Mouse (Mus musculus): ENCODE results near the gene Erap1. TPM values are rescaled to one million over a fixed set of nuclear protein-coding genes. Genes with fewer than 3 reads are reported as not detected.
"Not testable (repeated sequence)": the region's sequence is repeated elsewhere in the genome, so short reads cannot be mapped to it uniquely, and the experiment has no call there.

Gene Erap1
- 2.9 and 3.1 TPM in 2 replicates for polyA plus RNA-seq (2012; rRNA removed)

GRCm38 (mm10) chr13:74638793-74639711 lies at the start of gene Erap1:
TSS of gene Erap1 (plus strand) at chr13:74639568.
- H3K27ac ChIP-seq (ENCODE audit: control insufficient read depth, insufficient read depth, low read depth, low read length), result peak within 1 kb of the TSS; percentile 90
- peaks cover 2% of the 10 kb centered on the region; the same call in 1 of the 2 replicates for H3K4me1 ChIP-seq (ENCODE audit: control insufficient read depth, insufficient read depth, low read length)
- TF ChIP-seq CTCF (IDR thresholded peaks at IDR 0.05; ENCODE audit: control insufficient read depth, insufficient read depth, insufficient replicate concordance, low read depth, low read length) (no peak; the same call in 1 of the 2 replicates), POLR2A (IDR thresholded peaks at IDR 0.05; ENCODE audit: control insufficient read depth, low read depth, low read length) (no peak)
- H3K36me3 ChIP-seq (ENCODE audit: control insufficient read depth, insufficient read depth, low read length), result no peaks in the 10 kb centered on the region
- no peaks in the 10 kb centered on the region for H3K27me3 ChIP-seq (ENCODE audit: control insufficient read depth, insufficient read depth, low read length)
- peak within 1 kb of the TSS; percentile 88 for H3K4me3 ChIP-seq (ENCODE audit: control insufficient read depth, low read depth, low read length)

GRCm38 (mm10) chr13:74591401-74591821 lies 48.0 kb upstream of the Erap1 start:
- H3K4me1 ChIP-seq (ENCODE audit: control insufficient read depth, insufficient read depth, low read length); H3K27me3 ChIP-seq (ENCODE audit: control insufficient read depth, insufficient read depth, low read length); H3K27ac ChIP-seq (ENCODE audit: control insufficient read depth, insufficient read depth, low read depth, low read length); H3K36me3 ChIP-seq (ENCODE audit: control insufficient read depth, insufficient read depth, low read length): not testable (repeated sequence)
- H3K4me3 ChIP-seq (ENCODE audit: control insufficient read depth, low read depth, low read length), result peak overlapping the region; percentile 25; the same call in 1 of the 2 replicates

GRCm38 (mm10) chr13:74591828-74592227 lies 47.5 kb upstream of the Erap1 start:
- H3K36me3 ChIP-seq (ENCODE audit: control insufficient read depth, insufficient read depth, low read length); H3K4me1 ChIP-seq (ENCODE audit: control insufficient read depth, insufficient read depth, low read length); H3K4me3 ChIP-seq (ENCODE audit: control insufficient read depth, low read depth, low read length); H3K27ac ChIP-seq (ENCODE audit: control insufficient read depth, insufficient read depth, low read depth, low read length); H3K27me3 ChIP-seq (ENCODE audit: control insufficient read depth, insufficient read depth, low read length): not testable (repeated sequence)

- not testable (repeated sequence) for H3K36me3 ChIP-seq (ENCODE audit: control insufficient read depth, insufficient read depth, low read length); H3K4me3 ChIP-seq (ENCODE audit: control insufficient read depth, low read depth, low read length); H3K27me3 ChIP-seq (ENCODE audit: control insufficient read depth, insufficient read depth, low read length); H3K4me1 ChIP-seq (ENCODE audit: control insufficient read depth, insufficient read depth, low read length); H3K27ac ChIP-seq (ENCODE audit: control insufficient read depth, insufficient read depth, low read depth, low read length)
Observed at GRCm38 (mm10) chr13:74597022-74597421, 42.3 kb upstream of the Erap1 start.

GRCm38 (mm10) chr13:74601776-74602175 lies 37.6 kb upstream of the Erap1 start:
- not testable (repeated sequence) for H3K27ac ChIP-seq (ENCODE audit: control insufficient read depth, insufficient read depth, low read depth, low read length); H3K4me1 ChIP-seq (ENCODE audit: control insufficient read depth, insufficient read depth, low read length); H3K27me3 ChIP-seq (ENCODE audit: control insufficient read depth, insufficient read depth, low read length); H3K4me3 ChIP-seq (ENCODE audit: control insufficient read depth, low read depth, low read length); H3K36me3 ChIP-seq (ENCODE audit: control insufficient read depth, insufficient read depth, low read length)

- H3K4me1 ChIP-seq (ENCODE audit: control insufficient read depth, insufficient read depth, low read length); H3K27me3 ChIP-seq (ENCODE audit: control insufficient read depth, insufficient read depth, low read length); H3K36me3 ChIP-seq (ENCODE audit: control insufficient read depth, insufficient read depth, low read length): not testable (repeated sequence)
- H3K4me3 ChIP-seq (ENCODE audit: control insufficient read depth, low read depth, low read length), result peak overlapping the region; percentile 92
- peak overlapping the region; percentile 89 for H3K27ac ChIP-seq (ENCODE audit: control insufficient read depth, insufficient read depth, low read depth, low read length)
Observed at GRCm38 (mm10) chr13:74617163-74618019, 22.0 kb upstream of the Erap1 start.

GRCm38 (mm10) chr13:74632327-74632726 lies 7.0 kb upstream of the Erap1 start:
- Histone ChIP-seq H3K4me3 (ENCODE audit: control insufficient read depth, low read depth, low read length) (no peak overlapping the region), H3K27me3 (ENCODE audit: control insufficient read depth, insufficient read depth, low read length) (no peaks in the 10 kb centered on the region), H3K27ac (ENCODE audit: control insufficient read depth, insufficient read depth, low read depth, low read length) (no peak overlapping the region), H3K36me3 (ENCODE audit: control insufficient read depth, insufficient read depth, low read length) (no peaks in the 10 kb centered on the region), H3K4me1 (ENCODE audit: control insufficient read depth, insufficient read depth, low read length) (no peaks in the 10 kb centered on the region)
- TF ChIP-seq CTCF (IDR thresholded peaks at IDR 0.05; ENCODE audit: control insufficient read depth, insufficient read depth, insufficient replicate concordance, low read depth, low read length) (no peak), POLR2A (IDR thresholded peaks at IDR 0.05; ENCODE audit: control insufficient read depth, low read depth, low read length) (no peak)

GRCm38 (mm10) chr13:74632857-74633256 lies 6.5 kb upstream of the Erap1 start:
- H3K27me3 ChIP-seq (ENCODE audit: control insufficient read depth, insufficient read depth, low read length), result no peaks in the 10 kb centered on the region
- no peak overlapping the region for H3K4me3 ChIP-seq (ENCODE audit: control insufficient read depth, low read depth, low read length)
- TF ChIP-seq CTCF (IDR thresholded peaks at IDR 0.05; ENCODE audit: control insufficient read depth, insufficient read depth, insufficient replicate concordance, low read depth, low read length), result no peak
- no peak for TF ChIP-seq POLR2A (IDR thresholded peaks at IDR 0.05; ENCODE audit: control insufficient read depth, low read depth, low read length)
- H3K27ac ChIP-seq (ENCODE audit: control insufficient read depth, insufficient read depth, low read depth, low read length), result no peak overlapping the region
- no peaks in the 10 kb centered on the region for H3K36me3 ChIP-seq (ENCODE audit: control insufficient read depth, insufficient read depth, low read length)
- H3K4me1 ChIP-seq (ENCODE audit: control insufficient read depth, insufficient read depth, low read length), result no peaks in the 10 kb centered on the region

Data from testis, adult 2 months (tissue).